Mouse (Mus musculus) retina, adult 2 months (tissue): ENCODE results near the gene Vps26a.

Experiments used
- DNase-seq: peaks from one replicate; pipeline ENCODE4 v3.0.0-alpha.2; 2012; ENCODE audit warnings: low read depth, low spot score

The Vps26a gene

GRCm38 (mm10) chr10:62419422-62419821, 67.2 kb downstream of the Vps26a start:
- no peak for DNase-seq

- no peak for DNase-seq
These were observed 67.7 kb downstream of the Vps26a start for GRCm38 (mm10) chr10:62418831-62419356.

GRCm38 (mm10) chr10:62413606-62413982, 73.0 kb downstream of the Vps26a start:
- no peak for DNase-seq

GRCm38 (mm10) chr10:62412906-62413605, 73.5 kb downstream of the Vps26a start:
- DNase-seq: no peak

- DNase-seq: no peak
These were observed 74.9 kb downstream of the Vps26a start for GRCm38 (mm10) chr10:62411431-62412410.

- DNase-seq: peak; percentile 57
These were observed 75.7 kb downstream of the Vps26a start for GRCm38 (mm10) chr10:62410943-62411342.
